Mouse (Mus musculus) hindbrain, embryonic 16.5 days (tissue): Measurements from ENCODE around the gene Cbx2. TPM values are rescaled to one million over a fixed set of nuclear protein-coding genes. Genes with fewer than 3 reads are reported as not detected.
A peak's percentile ranks its signal among the peaks of the same experiment; 100 is the strongest.

ENCODE experiments used
- ATAC-seq: fragments of 200-750 bp; cut with Nextera tagmentation; 2 replicates; pipeline ENCODE4 v1.8.0; 2017; ENCODE audit warnings: moderate TSS enrichment, moderate library complexity
- H3K27ac ChIP-seq: fragments of 300-500 bp; sonication (generic); 2 replicates; pipeline ENCODE4 v1.5.1; 2014; ENCODE audit warnings: low read depth, mild to moderate bottlenecking, control low read depth, low read length, moderate library complexity
- H3K27me3 ChIP-seq: fragments of 300-500 bp; sonication (generic); replicated peaks from 2 replicates; pipeline ENCODE4 v1.6.1; 2014; ENCODE audit warnings: low read length; ENCODE audit not compliant: control insufficient read depth, insufficient read depth
- H3K36me3 ChIP-seq: fragments of 300-500 bp; sonication (generic); 2 replicates; pipeline ENCODE4 v1.6.1; 2014; ENCODE audit warnings: mild to moderate bottlenecking, low read length, moderate library complexity, mixed read lengths; ENCODE audit not compliant: control insufficient read depth, insufficient read depth
- H3K4me1 ChIP-seq: fragments of 300-500 bp; sonication (generic); 2 replicates; pipeline ENCODE4 v1.6.1; 2014; ENCODE audit warnings: low read depth, low read length; ENCODE audit not compliant: control insufficient read depth, insufficient read depth
- H3K4me2 ChIP-seq: fragments of 300-500 bp; sonication (generic); 2 replicates; pipeline ENCODE4 v1.6.1; 2014; ENCODE audit warnings: mild to moderate bottlenecking, low read length, control low read depth, moderate library complexity
- H3K4me3 ChIP-seq: fragments of 300-500 bp; sonication (generic); 2 replicates; pipeline ENCODE4 v1.5.1; 2014; ENCODE audit warnings: mild to moderate bottlenecking, low read length, control low read depth, moderate library complexity
- H3K9ac ChIP-seq: fragments of 300-500 bp; sonication (generic); 2 replicates; pipeline ENCODE4 v1.6.1; 2014; ENCODE audit warnings: low read depth, mild to moderate bottlenecking, control low read depth, low read length, moderate library complexity
- H3K9me3 ChIP-seq: fragments of 300-500 bp; sonication (generic); 2 replicates; pipeline ENCODE4 v1.6.1; 2014; ENCODE audit warnings: mild to moderate bottlenecking, low read length, moderate library complexity; ENCODE audit not compliant: control insufficient read depth
- WGBS: fragments of 180-500 bp; shearing (Covaris S2); extraction: QIAGEN DNeasy Blood & Tissue Kit; methylation state at CpG from one replicate; pipeline ENCODE4 v1.1.7; 2014; 5-methylcytosine and 5-hydroxymethylcytosine counted together
- polyA plus RNA-seq: library from polyadenylated mRNA; unstranded; fragments of >200 nt; fragmentation: Nextera tagmentation; extraction: Ambion mirVana; gene quantifications from 2 replicates; pipeline ENCODE4 v1.2.1, GENCODE M21; 2015

The Cbx2 gene
- polyA plus RNA-seq, 1 experiment from 2014 or later, result 10.7 TPM

DNA sequence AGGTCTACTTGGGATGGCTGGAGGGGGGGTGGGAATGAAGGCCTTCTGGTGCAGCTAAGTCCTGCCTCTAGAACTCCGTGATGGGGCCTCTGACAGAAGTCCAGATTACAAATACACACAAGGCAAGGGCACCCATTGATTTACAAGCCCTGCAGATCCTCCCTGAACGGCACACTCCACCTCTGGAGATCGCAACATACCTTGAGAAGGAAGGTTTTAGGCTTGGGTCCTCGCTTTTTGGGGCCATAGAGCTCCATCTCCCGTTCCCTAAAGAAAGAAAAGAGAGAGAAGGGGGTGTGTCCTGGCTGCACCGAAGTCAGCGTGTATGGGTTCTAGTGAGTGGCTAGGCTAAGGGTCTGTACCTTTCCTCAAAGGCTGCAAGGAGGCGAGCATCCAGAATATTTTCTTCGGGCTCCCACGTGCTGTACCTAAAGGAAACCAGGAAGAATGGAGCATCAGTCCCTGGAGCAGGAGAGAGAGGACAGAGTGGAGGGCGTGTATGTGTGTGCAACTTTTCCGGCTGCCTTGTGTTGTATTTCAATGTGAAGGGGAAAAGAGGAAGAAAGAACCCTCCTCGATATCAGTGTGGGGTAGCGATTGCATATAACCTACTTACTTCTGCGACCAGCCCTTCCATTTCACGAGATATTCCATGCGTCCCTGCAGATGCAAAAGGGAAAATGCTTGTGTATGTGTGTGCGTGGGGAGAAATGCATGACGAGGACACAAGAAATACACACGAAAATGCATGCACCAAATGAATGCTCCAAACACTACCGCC, 17.2 kb downstream of the Cbx2 start:
- H3K27me3 ChIP-seq, result peaks cover 49% of the 10 kb centered on the region
- H3K4me3 ChIP-seq, result peak overlapping the region; percentile 77
- H3K9me3 ChIP-seq, result no peaks in the 10 kb centered on the region
- peak overlapping the region; percentile 91 for H3K9ac ChIP-seq
- peak overlapping the region; percentile 74 for H3K4me2 ChIP-seq
- no peak for ATAC-seq
- no peaks in the 10 kb centered on the region for H3K36me3 ChIP-seq
- H3K4me1 ChIP-seq, result peaks cover 42% of the 10 kb centered on the region
- WGBS, result 6% methylated on average over 21 of the region's 21 CpGs
- H3K27ac ChIP-seq, result peak overlapping the region; percentile 94

DNA sequence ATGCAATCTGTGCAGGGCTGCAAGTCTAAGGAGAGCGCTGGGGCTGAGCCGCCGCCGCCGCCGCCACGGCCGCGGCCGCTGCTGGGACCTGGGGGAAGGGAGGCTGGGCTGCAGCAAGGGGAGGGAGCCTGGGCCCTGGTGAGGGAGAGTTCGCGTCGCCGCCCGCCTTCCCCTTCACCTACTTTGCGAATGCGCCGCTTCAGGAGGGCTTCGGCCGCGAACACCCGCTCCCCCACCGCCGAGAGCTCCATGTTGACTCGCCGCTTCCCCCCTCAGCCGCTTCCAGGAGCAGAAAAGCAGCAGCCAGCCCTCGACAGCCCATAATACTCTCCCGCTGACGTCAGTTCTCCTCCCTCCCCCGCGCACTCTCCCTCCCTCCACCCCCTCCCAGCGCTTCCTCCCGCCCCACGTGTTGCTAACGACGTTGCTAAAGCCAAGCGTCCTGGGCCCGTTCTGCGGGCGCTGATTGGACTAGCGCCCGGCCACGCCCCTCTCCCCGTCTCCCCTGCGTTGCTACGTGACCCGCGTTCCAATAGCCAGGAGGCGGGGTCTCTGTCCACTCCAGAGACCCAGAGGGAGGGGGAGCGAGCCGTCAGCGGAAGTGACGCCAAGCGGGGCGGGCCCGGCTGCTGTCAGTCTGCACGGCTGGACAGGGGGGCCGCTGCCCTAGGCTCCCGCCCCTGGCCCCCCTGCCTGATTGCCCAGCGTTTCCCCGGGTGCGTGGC, 18.0 kb downstream of the Cbx2 start, which contains the start of gene Cbx8:
TSS of gene Cbx8 (minus strand) at position 370 of the 725 bp plus-strand sequence.
- peak; percentile 95 for ATAC-seq
- under 1% methylated on average over 53 of the region's 63 CpGs for WGBS
- H3K27me3 ChIP-seq, result peaks cover 49% of the 10 kb centered on the region
- peak within 1 kb of the TSS; percentile 91 for H3K9ac ChIP-seq
- H3K4me2 ChIP-seq, result peak within 1 kb of the TSS; percentile 98
- peak within 1 kb of the TSS; percentile 94 for H3K27ac ChIP-seq
- H3K4me1 ChIP-seq, result peaks cover 39% of the 10 kb centered on the region
- peak within 1 kb of the TSS; percentile 77 for H3K4me3 ChIP-seq
- H3K36me3 ChIP-seq, result no peaks in the 10 kb centered on the region
- no peaks in the 10 kb centered on the region for H3K9me3 ChIP-seq

DNA sequence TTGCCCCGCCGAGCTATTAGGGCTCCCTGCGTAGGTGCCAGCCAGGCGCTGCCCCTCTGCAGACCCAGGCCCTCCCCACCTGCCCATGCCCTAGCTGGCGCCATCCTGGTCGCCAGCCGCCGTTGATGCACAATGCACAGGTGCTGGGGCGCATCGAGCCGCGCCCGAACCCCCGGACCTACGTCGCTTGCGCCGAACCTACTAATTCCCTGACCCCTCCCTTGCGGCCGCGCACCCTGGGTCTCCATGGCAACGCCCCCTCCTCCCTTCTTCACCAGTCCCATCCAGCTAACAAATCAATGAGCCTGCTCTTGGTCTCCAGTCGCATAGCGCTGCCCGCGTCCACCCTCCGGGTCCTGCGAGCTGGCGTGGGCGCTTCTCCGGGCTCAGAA, 18.6 kb downstream of the Cbx2 start:
- WGBS, result under 1% methylated on average over 31 of the region's 31 CpGs

DNA sequence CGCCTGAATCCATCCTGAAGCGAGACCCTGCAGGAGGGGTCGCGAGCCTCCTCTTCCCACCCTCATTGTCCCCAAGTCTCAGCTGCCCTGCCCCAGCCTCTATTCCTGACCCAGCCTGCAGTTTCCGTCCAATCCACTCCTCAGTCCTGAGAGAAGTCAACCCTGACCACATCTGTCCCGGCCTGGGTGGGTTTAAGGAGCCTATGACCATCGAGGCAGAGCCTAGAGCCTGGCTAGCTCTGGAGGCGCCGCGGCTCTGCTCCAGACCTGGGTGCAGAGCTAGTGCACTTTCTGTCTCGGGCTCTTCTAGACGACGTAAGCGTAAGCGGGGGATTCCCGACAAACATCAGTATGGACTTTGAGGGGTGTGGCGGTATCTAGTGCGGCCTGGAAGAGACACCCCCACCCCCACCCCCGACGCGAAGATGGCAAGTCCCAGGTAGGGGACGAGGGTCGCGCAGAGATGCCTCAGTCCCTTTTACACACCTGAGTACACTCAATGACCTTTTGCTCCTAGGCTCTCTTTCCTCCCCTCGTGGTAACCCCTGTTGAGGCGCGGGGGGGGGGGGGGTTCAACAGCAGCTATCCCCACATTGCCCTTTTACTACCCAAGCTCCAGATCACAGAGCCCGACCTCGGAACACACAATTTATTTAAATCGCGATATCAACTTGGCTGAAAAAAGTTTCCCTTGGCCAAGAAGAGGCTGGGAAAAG, 19.1 kb downstream of the Cbx2 start:
- H3K4me2 ChIP-seq, result peak overlapping the region; percentile 98
- H3K9ac ChIP-seq, result peak overlapping the region; percentile 87
- peaks cover 43% of the 10 kb centered on the region for H3K4me1 ChIP-seq
- H3K27ac ChIP-seq, result no peak overlapping the region
- ATAC-seq, result 0 out of 2 replicates have a peak, but pooled peaks have one; percentile 2
- no peaks in the 10 kb centered on the region for H3K9me3 ChIP-seq
- peak overlapping the region; percentile 77 for H3K4me3 ChIP-seq
- no peaks in the 10 kb centered on the region for H3K36me3 ChIP-seq
- WGBS, result under 1% methylated on average over 24 of the region's 31 CpGs
- peaks cover 52% of the 10 kb centered on the region for H3K27me3 ChIP-seq

More for the DNA sequence above, 18.6 kb downstream of the Cbx2 start:
- Histone ChIP-seq H3K4me1 (peaks cover 38% of the 10 kb centered on the region), H3K27ac (peak overlapping the region; percentile 82), H3K9me3 (no peaks in the 10 kb centered on the region), H3K36me3 (no peaks in the 10 kb centered on the region), H3K27me3 (peaks cover 51% of the 10 kb centered on the region), H3K9ac (peak overlapping the region; percentile 87), H3K4me2 (peak overlapping the region; percentile 98), H3K4me3 (peak overlapping the region; percentile 77)
- peak; percentile 67 for ATAC-seq

DNA sequence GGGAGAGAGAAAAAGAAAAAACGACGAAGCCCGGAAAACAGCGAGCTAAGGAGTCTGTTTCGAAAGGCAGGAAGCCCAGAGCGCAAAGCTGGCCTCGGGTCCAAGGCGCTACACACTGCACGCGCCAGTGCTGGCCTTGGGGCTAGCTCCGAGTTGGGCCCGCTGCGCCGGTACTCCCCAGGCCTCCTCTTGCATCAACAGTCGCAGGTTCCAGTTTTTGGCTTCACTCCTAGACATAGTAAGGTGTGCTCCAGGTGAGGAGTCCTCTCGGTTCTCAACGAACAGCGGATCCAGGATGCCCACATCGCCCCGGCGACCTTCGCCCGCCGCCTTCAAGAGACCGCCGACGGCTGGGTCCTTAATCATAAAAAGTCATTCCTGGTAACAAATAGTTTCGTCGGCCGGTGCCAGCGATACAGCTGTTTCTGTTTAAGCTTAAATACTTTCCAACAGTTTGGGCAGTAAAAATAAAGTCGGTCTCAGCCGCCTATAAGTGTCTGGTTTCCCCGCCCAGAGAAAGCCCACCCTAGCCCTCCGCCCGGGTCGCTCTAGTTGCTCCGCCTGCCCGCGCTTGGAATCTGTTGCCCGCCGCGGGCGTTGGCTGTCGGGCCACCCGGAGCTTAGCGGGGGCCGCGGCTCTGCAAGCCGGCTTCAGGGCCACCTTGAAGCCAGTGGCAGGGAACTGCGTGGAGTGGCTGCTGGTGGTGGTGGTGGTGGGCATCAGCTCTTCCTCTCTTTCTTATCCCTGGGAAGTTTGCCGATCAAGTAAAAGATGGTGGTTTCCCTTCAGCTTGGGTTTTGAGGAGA, 19.9 kb downstream of the Cbx2 start:
- no peak for ATAC-seq
- under 1% methylated on average over 52 of the region's 52 CpGs for WGBS
- Histone ChIP-seq H3K4me2 (no peak overlapping the region), H3K27me3 (peaks cover 50% of the 10 kb centered on the region), H3K9me3 (no peaks in the 10 kb centered on the region), H3K36me3 (no peaks in the 10 kb centered on the region), H3K4me3 (no peak overlapping the region), H3K9ac (no peak overlapping the region), H3K4me1 (peaks cover 40% of the 10 kb centered on the region), H3K27ac (no peak overlapping the region)

DNA sequence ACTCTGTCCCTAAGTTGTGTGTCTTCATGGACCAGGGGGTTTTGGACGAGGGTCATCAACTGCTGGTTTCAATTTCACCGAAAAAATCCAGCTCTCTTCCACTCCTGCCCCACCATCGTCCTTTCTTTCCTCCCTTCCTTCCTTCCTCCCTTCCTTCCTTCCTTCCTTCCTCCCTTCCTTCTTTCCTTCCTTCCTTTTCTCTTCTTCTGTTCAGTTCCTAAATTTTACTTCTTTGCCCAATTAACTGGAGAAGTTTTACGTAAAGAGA, 20.4 kb downstream of the Cbx2 start:
- H3K9ac ChIP-seq, result no peak overlapping the region
- H3K36me3 ChIP-seq, result no peaks in the 10 kb centered on the region
- no peak overlapping the region for H3K4me2 ChIP-seq
- H3K4me1 ChIP-seq, result peaks cover 45% of the 10 kb centered on the region
- H3K9me3 ChIP-seq, result no peaks in the 10 kb centered on the region
- H3K27ac ChIP-seq, result no peak overlapping the region
- H3K4me3 ChIP-seq, result no peak overlapping the region
- peaks cover 47% of the 10 kb centered on the region for H3K27me3 ChIP-seq
- ATAC-seq, result no peak
- WGBS, result 6% methylated on average over 4 of the region's 4 CpGs

DNA sequence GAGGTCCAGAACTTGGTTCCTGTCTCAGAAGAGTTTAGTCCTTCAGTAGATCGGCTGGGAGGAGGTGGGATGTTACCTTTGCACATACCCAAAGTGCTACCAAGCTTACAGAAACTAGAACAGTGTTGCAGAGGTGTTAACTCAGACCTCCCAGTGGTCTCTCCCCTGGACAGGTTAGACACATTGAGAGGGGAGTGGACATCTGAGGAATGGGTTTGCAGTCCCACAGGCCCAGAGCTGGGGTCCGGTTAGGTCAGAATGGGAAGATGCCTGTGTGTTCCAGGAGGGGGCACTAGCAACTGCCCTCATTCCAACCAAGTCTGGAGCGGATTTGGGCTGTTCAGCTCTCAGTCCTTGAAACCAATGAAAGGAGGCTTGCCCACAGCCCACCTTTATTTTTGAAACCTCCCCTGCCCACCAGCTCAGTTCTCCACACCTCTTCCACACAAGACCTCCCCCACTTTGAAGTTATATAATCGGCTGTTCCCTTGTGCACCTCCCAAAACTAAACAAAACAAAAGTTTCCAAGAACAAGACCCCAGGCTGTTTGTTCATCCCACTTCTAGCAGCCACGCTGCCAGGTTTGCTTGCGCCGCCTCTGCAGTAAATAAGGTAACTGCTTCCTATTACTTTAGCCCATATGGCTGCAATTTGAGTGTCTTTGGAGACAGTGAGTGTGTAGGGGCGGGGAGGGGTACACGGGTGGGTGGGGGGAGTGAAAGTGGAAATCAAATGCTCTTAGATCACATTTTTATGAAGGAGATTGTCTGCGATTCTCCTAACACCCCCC, 21.2 kb downstream of the Cbx2 start:
- ATAC-seq, result no peak
- H3K27me3 ChIP-seq, result peaks cover 44% of the 10 kb centered on the region
- H3K4me3 ChIP-seq, result no peak overlapping the region
- H3K36me3 ChIP-seq, result no peaks in the 10 kb centered on the region
- WGBS, result 3% methylated on average over 10 of the region's 10 CpGs
- H3K27ac ChIP-seq, result no peak overlapping the region
- H3K4me2 ChIP-seq, result no peak overlapping the region
- H3K9me3 ChIP-seq, result no peaks in the 10 kb centered on the region
- peaks cover 46% of the 10 kb centered on the region for H3K4me1 ChIP-seq
- no peak overlapping the region for H3K9ac ChIP-seq
